Mouse (Mus musculus) spleen, adult 2 months (tissue): ENCODE results near the gene Cacna1f.

Experiments used
- CTCF ChIP-seq: fragments of 200-500 bp; IDR thresholded peaks from 2 replicates; pipeline ENCODE4 v1.5.1; 2011; ENCODE audit warnings: mild to moderate bottlenecking, inconsistent platforms; ENCODE audit not compliant: insufficient read depth, insufficient read length, insufficient replicate concordance; ENCODE audit errors: extremely low read depth
- POLR2A ChIP-seq: fragments of 200-500 bp; IDR thresholded peaks from 2 replicates; pipeline ENCODE4 v1.6.1; 2011; ENCODE audit warnings: low read depth, low read length, inconsistent platforms

- TF ChIP-seq CTCF (no peak), POLR2A (no peak)
Observed at GRCm38 (mm10) chrX:7675001-7675380, 68.1 kb downstream of the Cacna1f start.
